Mouse (Mus musculus): ENCODE results near the gene Tcl1b1. TPM values are rescaled to one million over a fixed set of nuclear protein-coding genes. Genes with fewer than 3 reads are reported as not detected.
"Not testable (repeated sequence)": the region's sequence is repeated elsewhere in the genome, so short reads cannot be mapped to it uniquely, and the experiment has no call there.

The Tcl1b1 gene
- not detected for polyA plus RNA-seq (2021)

GRCm38 (mm10) chr12:105159390-105159789, at the start of gene Tcl1b1:
Tcl1b1 (plus strand) TSS chr12:105159690.
- in situ Hi-C loops (cut with MboI; ENCODE audit: low pct_unique_long_range_greater_than_20kb) = no loop called here
- no peak for ATAC-seq
- DNase-seq (ENCODE audit: low read depth, low spot score) = no peak
- POLR2A ChIA-PET = no interaction called here
- no peak for TF ChIP-seq CTCF (IDR thresholded peaks at IDR 0.05)
- no peaks in the 10 kb centered on the region for H3K27me3 ChIP-seq
- CTCF ChIA-PET = no interaction called here

- no peak for ATAC-seq
- H3K27me3 ChIP-seq = peaks cover 26% of the 10 kb centered on the region
- no peak for TF ChIP-seq CTCF (IDR thresholded peaks at IDR 0.05)
- CTCF ChIA-PET = no interaction called here
- DNase-seq (ENCODE audit: low read depth, low spot score) = no peak
- POLR2A ChIA-PET = no interaction called here
- in situ Hi-C loops (cut with MboI; ENCODE audit: low pct_unique_long_range_greater_than_20kb) = no loop called here
Observed at GRCm38 (mm10) chr12:105109812-105110211, 49.7 kb upstream of the Tcl1b1 start.

GRCm38 (mm10) chr12:105112321-105112988, 47.0 kb upstream of the Tcl1b1 start:
- CTCF ChIA-PET = no interaction called here
- no peak for ATAC-seq
- no peak for DNase-seq (ENCODE audit: low read depth, low spot score)

DNA sequence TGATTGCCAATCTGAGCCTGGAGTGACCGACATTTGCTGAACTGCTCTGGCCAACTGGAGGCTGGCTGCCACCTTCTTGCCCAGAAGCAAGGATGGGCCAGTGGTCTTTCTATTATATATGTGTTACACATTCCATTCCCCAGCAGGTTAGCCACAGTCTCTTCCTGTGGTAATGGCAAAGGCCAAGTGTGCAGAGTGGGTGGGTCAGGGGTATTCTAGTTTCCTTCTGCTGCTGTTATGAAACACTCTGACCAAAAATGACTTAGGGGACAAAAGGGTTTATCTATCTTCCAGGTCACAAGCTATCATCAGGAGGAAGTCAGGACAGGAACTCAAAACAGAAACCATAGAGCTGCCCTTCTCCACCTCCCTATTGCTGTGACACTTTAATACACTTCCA, 42.8 kb upstream of the Tcl1b1 start:
- no peak for TF ChIP-seq CTCF (IDR thresholded peaks at IDR 0.05)
- DNase-seq (ENCODE audit: low read depth, low spot score) = no peak
- ChIA-PET CTCF (no interaction called here), POLR2A (no interaction called here)
- in situ Hi-C loops (cut with MboI; ENCODE audit: low pct_unique_long_range_greater_than_20kb) = no loop called here
- ATAC-seq = no peak
- peaks cover 42% of the 10 kb centered on the region for H3K27me3 ChIP-seq

More at GRCm38 (mm10) chr12:105112321-105112988, 47.0 kb upstream of the Tcl1b1 start:
- POLR2A ChIA-PET = no interaction called here
- H3K27me3 ChIP-seq = peaks cover 34% of the 10 kb centered on the region
- in situ Hi-C loops (cut with MboI; ENCODE audit: low pct_unique_long_range_greater_than_20kb) = no loop called here
- TF ChIP-seq CTCF (IDR thresholded peaks at IDR 0.05) = no peak

- ATAC-seq (no peak), DNase-seq (ENCODE audit: low read depth, low spot score) (no peak)
- TF ChIP-seq CTCF (IDR thresholded peaks at IDR 0.05) = no peak
- H3K27me3 ChIP-seq = peaks cover 13% of the 10 kb centered on the region
- ChIA-PET CTCF (no interaction called here), POLR2A (no interaction called here)
- in situ Hi-C loops (cut with MboI; ENCODE audit: low pct_unique_long_range_greater_than_20kb) = no loop called here
Observed at GRCm38 (mm10) chr12:105125362-105125761, 34.1 kb upstream of the Tcl1b1 start.

- in situ Hi-C loops (cut with MboI; ENCODE audit: low pct_unique_long_range_greater_than_20kb) = no loop called here
- ChIA-PET POLR2A (no interaction called here), CTCF (no interaction called here)
- no peak for ATAC-seq
- peaks cover 13% of the 10 kb centered on the region for H3K27me3 ChIP-seq
- no peak for TF ChIP-seq CTCF (IDR thresholded peaks at IDR 0.05)
- no peak for DNase-seq (ENCODE audit: low read depth, low spot score)
Observed at GRCm38 (mm10) chr12:105126516-105126915, 33.0 kb upstream of the Tcl1b1 start.

GRCm38 (mm10) chr12:105127607-105128006, 31.9 kb upstream of the Tcl1b1 start:
- peaks cover 13% of the 10 kb centered on the region for H3K27me3 ChIP-seq
- ChIA-PET POLR2A (no interaction called here), CTCF (no interaction called here)
- DNase-seq (ENCODE audit: low read depth, low spot score) = no peak
- ATAC-seq = no peak
- no peak for TF ChIP-seq CTCF (IDR thresholded peaks at IDR 0.05)
- in situ Hi-C loops (cut with MboI; ENCODE audit: low pct_unique_long_range_greater_than_20kb) = no loop called here

- POLR2A ChIA-PET; in situ Hi-C loops (cut with MboI; ENCODE audit: low pct_unique_long_range_greater_than_20kb); ATAC-seq; DNase-seq (ENCODE audit: low read depth, low spot score); CTCF ChIA-PET: not testable (repeated sequence)
- peaks cover 12% of the 10 kb centered on the region for H3K27me3 ChIP-seq
Observed at GRCm38 (mm10) chr12:105129494-105130205, 29.8 kb upstream of the Tcl1b1 start.

DNA sequence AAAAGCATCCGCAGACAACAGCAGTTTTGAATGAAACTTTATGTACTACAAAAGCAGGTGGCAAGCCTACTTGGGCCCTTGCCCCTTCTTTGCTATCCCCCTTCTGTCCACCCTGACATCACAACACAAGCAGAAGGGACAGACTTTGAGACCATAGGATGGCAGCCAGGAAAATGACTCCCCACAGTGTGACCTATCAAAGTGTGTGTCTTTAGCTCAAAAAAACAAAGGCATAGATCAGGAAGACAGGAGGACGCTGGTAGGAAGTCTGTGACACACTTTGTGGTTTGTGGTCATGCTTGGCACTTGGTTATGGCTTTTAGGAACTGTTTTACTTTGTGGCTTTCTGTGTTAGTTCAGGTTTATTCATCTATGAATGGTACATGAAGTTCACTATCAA, 25.3 kb upstream of the Tcl1b1 start:
- POLR2A ChIA-PET, ATAC-seq: not testable (repeated sequence)

GRCm38 (mm10) chr12:105134826-105135225, 24.7 kb upstream of the Tcl1b1 start:
- POLR2A ChIA-PET; H3K27me3 ChIP-seq; DNase-seq (ENCODE audit: low read depth, low spot score); in situ Hi-C loops (cut with MboI; ENCODE audit: low pct_unique_long_range_greater_than_20kb); CTCF ChIA-PET; ATAC-seq: not testable (repeated sequence)

More for the DNA sequence above, 25.3 kb upstream of the Tcl1b1 start:
- in situ Hi-C loops (cut with MboI; ENCODE audit: low pct_unique_long_range_greater_than_20kb); H3K27me3 ChIP-seq; DNase-seq (ENCODE audit: low read depth, low spot score); CTCF ChIA-PET: not testable (repeated sequence)

- DNase-seq (ENCODE audit: low read depth, low spot score); ATAC-seq; POLR2A ChIA-PET; in situ Hi-C loops (cut with MboI; ENCODE audit: low pct_unique_long_range_greater_than_20kb); H3K27me3 ChIP-seq; CTCF ChIA-PET: not testable (repeated sequence)
Observed at GRCm38 (mm10) chr12:105137729-105138128, 21.8 kb upstream of the Tcl1b1 start.

DNA sequence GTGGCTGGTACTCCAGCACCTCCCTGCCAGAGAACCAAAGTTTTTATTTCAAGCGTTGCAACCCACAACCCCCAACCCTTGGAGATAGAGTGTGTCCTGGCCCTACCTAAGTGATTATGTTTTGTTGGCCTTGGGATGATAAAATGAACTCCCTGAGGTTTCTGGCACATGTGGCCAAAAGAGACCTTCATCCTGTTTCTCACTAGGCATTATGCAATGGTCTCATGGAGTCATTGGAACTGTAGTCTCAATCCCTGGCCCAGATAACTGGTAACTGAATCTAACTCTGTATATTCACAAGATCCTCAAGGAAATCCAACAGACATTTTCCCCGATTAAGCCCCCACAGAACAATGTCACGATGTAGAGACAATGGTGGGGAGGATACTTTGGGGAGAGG, 16.4 kb upstream of the Tcl1b1 start:
- POLR2A ChIA-PET = no interaction called here
- CTCF ChIA-PET = no interaction called here
- ATAC-seq (no peak), DNase-seq (ENCODE audit: low read depth, low spot score) (no peak)
- in situ Hi-C loops (cut with MboI; ENCODE audit: low pct_unique_long_range_greater_than_20kb) = no loop called here
- no peaks in the 10 kb centered on the region for H3K27me3 ChIP-seq
- TF ChIP-seq CTCF (IDR thresholded peaks at IDR 0.05) = no peak

DNA sequence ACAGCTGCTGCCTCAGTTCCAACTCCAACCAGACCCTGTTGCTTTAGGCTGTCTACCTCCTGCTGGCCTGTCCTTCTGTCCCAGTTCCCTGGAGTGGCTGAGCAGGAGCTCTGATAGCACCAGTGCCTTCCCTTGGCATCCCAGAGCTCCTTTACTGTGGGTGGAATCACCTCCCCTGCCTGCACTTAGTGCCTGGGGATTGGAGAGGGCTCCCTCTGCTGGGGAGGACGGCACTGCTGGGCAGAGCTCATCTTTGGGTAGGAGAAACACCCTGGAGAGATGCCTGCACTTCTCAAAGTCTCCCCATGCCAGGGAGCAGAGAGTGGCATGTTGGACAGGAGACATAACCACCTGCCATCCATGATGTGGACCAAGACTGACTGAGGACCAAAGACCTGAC, 14.6 kb upstream of the Tcl1b1 start:
- DNase-seq (ENCODE audit: low read depth, low spot score); CTCF ChIA-PET; H3K27me3 ChIP-seq; in situ Hi-C loops (cut with MboI; ENCODE audit: low pct_unique_long_range_greater_than_20kb); POLR2A ChIA-PET; ATAC-seq: not testable (repeated sequence)
